In the genomic region with DNA sequence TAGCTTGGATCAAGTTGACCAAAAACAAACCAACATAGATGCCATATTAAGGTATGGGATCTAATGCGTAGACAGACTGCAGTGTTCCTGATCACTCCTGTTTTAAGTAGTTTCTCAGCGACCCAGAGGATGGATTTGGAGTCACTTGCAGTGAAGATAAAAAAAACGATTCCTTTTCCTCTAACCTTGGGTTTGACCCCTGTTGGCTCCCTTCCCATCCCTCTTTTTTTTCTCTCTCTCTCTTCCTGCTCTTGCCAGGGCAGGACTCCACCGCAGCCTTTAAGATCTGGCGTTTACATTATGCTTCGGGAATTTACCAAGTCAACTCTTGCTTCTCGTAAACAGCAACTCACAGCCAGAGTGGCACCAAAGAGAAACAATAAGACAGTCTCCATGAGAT, we compare ENCODE assay signal across 22 mouse cellular contexts.
DNase-seq lines count a peak whose midpoint lies in the region; ATAC-seq and TF ChIP-seq lines count a peak whose summit lies in the region.
"Had no signal": no experiment of that assay in that cellular context is flagged by ENCODE, and none has a peak within 500 bp of the region (broad histone marks: within the 10 kb centered on the region; RNA-seq: fewer than 3 reads in every experiment).

No protein-coding gene starts in this region.

- ATAC-seq in heart, embryonic 15.5 days (replicated peaks; ENCODE audit: insufficient number of reproducible peaks, insufficient read depth, low FRiP score, low read depth) = no peak
- ATAC-seq in lung, embryonic 14.5 days (ENCODE audit: insufficient read depth) = no peak
- ATAC-seq: forebrain, embryonic 14.5 days; intestine, embryonic 15.5 days had no signal

- TF ChIP-seq EP300 in heart, adult 2 months (IDR thresholded peaks at IDR 0.05; ENCODE audit: insufficient read depth, low read depth, low read length) = no peak

- 45% methylated on average over 7 of the region's 7 CpGs for WGBS in heart, embryonic 15.5 days
- WGBS in heart, adult 2 months = 43% methylated on average over 7 of the region's 7 CpGs
- WGBS in lung, embryonic 14.5 days = 33% methylated on average over 7 of the region's 7 CpGs
- WGBS in lung, adult 2 months = 35% methylated on average over 7 of the region's 7 CpGs

- no peak overlapping the region for H3K4me3 ChIP-seq in heart, embryonic 15.5 days
- H3K4me3 ChIP-seq in heart, adult 2 months = no peak overlapping the region
- no peak overlapping the region for H3K4me3 ChIP-seq in lung, embryonic 14.5 days (ENCODE audit: low read depth, low read length)
- H3K4me3 ChIP-seq in lung, adult 2 months (replicated peaks; ENCODE audit: extremely low read depth, low read depth, low read length) = no peak overlapping the region
- H3K4me3 ChIP-seq: embryonic facial prominence, embryonic 15.5 days; erythroblast, embryonic 14.5 days; forebrain, embryonic 10.5 days; gastrocnemius, adult 2 months; hindbrain, embryonic 10.5 days; intestine, embryonic 15.5 days had no signal

- H3K4me2 ChIP-seq in heart, embryonic 15.5 days = no peak overlapping the region
- H3K4me2 ChIP-seq in lung, embryonic 14.5 days = no peak overlapping the region
- H3K4me2 ChIP-seq: embryonic facial prominence, embryonic 15.5 days; hindbrain, embryonic 14.5 days; intestine, embryonic 15.5 days had no signal

- H3K9ac ChIP-seq in heart, embryonic 15.5 days = no peak overlapping the region
- no peak overlapping the region for H3K9ac ChIP-seq in heart, adult 2 months (ENCODE audit: low read depth, low read length)
- no peak overlapping the region for H3K9ac ChIP-seq in lung, embryonic 14.5 days
- H3K9ac ChIP-seq: embryonic facial prominence, embryonic 15.5 days; hindbrain, embryonic 14.5 days; intestine, embryonic 15.5 days had no signal

- peak; percentile 38 for DNase-seq in adrenal gland, postnatal 14 days
- DNase-seq in adrenal gland, adult 2 months = no peak
- no peak for DNase-seq in heart, adult 2 months
- peak; percentile 72 for DNase-seq in lung, embryonic 14.5 days
- DNase-seq in lung, postnatal 14 days = no peak
- DNase-seq in lung, postnatal 10 days = peak; percentile 51
- DNase-seq in lung, adult 2 months = no peak
- DNase-seq: cerebellum, adult 11 months; cerebellum, adult 8-10 months; cerebellum, postnatal 14 days; embryo, embryonic 11 days; gastrocnemius, adult 2 months; gastrocnemius, postnatal 25 days; heart, postnatal 14 days had no signal

- no peak for TF ChIP-seq POLR2A in heart, adult 2 months (IDR thresholded peaks at IDR 0.05; ENCODE audit: insufficient read depth, low read depth, low read length)
- no peak for TF ChIP-seq POLR2A in lung, adult 2 months (IDR thresholded peaks at IDR 0.05; ENCODE audit: borderline replicate concordance, extremely low read depth, low read depth, low read length)

- no peak for TF ChIP-seq CTCF in heart, adult 2 months (IDR thresholded peaks at IDR 0.05)
- TF ChIP-seq CTCF in lung, embryonic 14.5 days (IDR thresholded peaks at IDR 0.05; ENCODE audit: low read depth) = no peak
- no peak for TF ChIP-seq CTCF in lung, adult 2 months (IDR thresholded peaks at IDR 0.05; ENCODE audit: insufficient read depth, low read length)

- H3K9me3 ChIP-seq in heart, embryonic 15.5 days (replicated peaks) = no peaks in the 10 kb centered on the region
- H3K9me3 ChIP-seq in lung, embryonic 14.5 days (ENCODE audit: low read depth, low read length) = no peaks in the 10 kb centered on the region
- H3K9me3 ChIP-seq: embryonic facial prominence, embryonic 15.5 days; forebrain, embryonic 10.5 days; hindbrain, embryonic 10.5 days; intestine, embryonic 15.5 days had no signal

- no peaks in the 10 kb centered on the region for H3K27me3 ChIP-seq in heart, embryonic 15.5 days
- no peaks in the 10 kb centered on the region for H3K27me3 ChIP-seq in heart, adult 2 months (ENCODE audit: control insufficient read depth, insufficient read depth, low read length)
- H3K27me3 ChIP-seq in lung, embryonic 14.5 days (ENCODE audit: insufficient read depth, low read length) = no peaks in the 10 kb centered on the region
- H3K27me3 ChIP-seq: embryonic facial prominence, embryonic 15.5 days; intestine, embryonic 15.5 days had no signal

- H3K27ac ChIP-seq in heart, embryonic 15.5 days = peak overlapping the region; percentile 55
- H3K27ac ChIP-seq in heart, adult 2 months = no peak overlapping the region; the same call in 1 of the 2 replicates
- 0 out of 2 replicates have a peak overlapping the region, but pooled peaks have one; percentile 19 for H3K27ac ChIP-seq in lung, embryonic 14.5 days (ENCODE audit: low read depth)
- H3K27ac ChIP-seq: embryonic facial prominence, embryonic 15.5 days; forebrain, embryonic 10.5 days; gastrocnemius, adult 2 months; hindbrain, embryonic 10.5 days; hindbrain, embryonic 14.5 days; intestine, embryonic 15.5 days had no signal

- H3K79me2 ChIP-seq in heart, adult 2 months (replicated peaks; ENCODE audit: control insufficient read depth, insufficient read depth, low read length) = peaks cover 4% of the 10 kb centered on the region

- peaks cover 43% of the 10 kb centered on the region for H3K4me1 ChIP-seq in heart, embryonic 15.5 days (replicated peaks)
- peaks cover 18% of the 10 kb centered on the region for H3K4me1 ChIP-seq in heart, adult 2 months (ENCODE audit: control insufficient read depth, insufficient read depth, low read length)
- H3K4me1 ChIP-seq in lung, embryonic 14.5 days (ENCODE audit: insufficient read depth) = peaks cover 24% of the 10 kb centered on the region
- peaks cover 26% of the 10 kb centered on the region for H3K4me1 ChIP-seq in lung, adult 2 months (ENCODE audit: control insufficient read depth, insufficient read depth, low read length)

- 0 out of 2 replicates have a peak, but pooled peaks cover 4% of the 10 kb centered on the region for H3K36me3 ChIP-seq in heart, embryonic 15.5 days
- peaks cover 11% of the 10 kb centered on the region for H3K36me3 ChIP-seq in heart, adult 2 months (ENCODE audit: control insufficient read depth, insufficient read depth, low read length)
- H3K36me3 ChIP-seq in lung, embryonic 14.5 days (ENCODE audit: insufficient read depth) = no peaks in the 10 kb centered on the region
- H3K36me3 ChIP-seq: embryonic facial prominence, embryonic 15.5 days; forebrain, embryonic 10.5 days; intestine, embryonic 15.5 days had no signal

- intact Hi-C loops in heart, adult 2 months (cut with DNase I) = no loop called here

Comparison
In these comparisons a context has a peak if more than half of its experiments do, and no peak if none do; other contexts are left out.
1. DNase-seq: peak in adrenal gland, postnatal 14 days (single experiment), lung, embryonic 14.5 days (single experiment) and lung, postnatal 10 days (single experiment); none in adrenal gland, adult 2 months (single experiment), heart, adult 2 months (0 of 2), lung, postnatal 14 days (single experiment) and lung, adult 2 months (single experiment).